Mouse (Mus musculus) liver, embryonic 14.5 days (tissue): ENCODE measurements around the gene Alkbh7. TPM values are rescaled to one million over a fixed set of nuclear protein-coding genes. Genes with fewer than 3 reads are reported as not detected.

Experiments used
- ATAC-seq: fragments of 200-750 bp; cut with Nextera tagmentation; 2 replicates; pipeline ENCODE4 v1.8.0; 2017; ENCODE audit warnings: moderate number of reproducible peaks, mild to moderate bottlenecking, moderate library complexity; ENCODE audit not compliant: insufficient read depth
- DNase-seq, 3 experiments: peaks; one replicate each; pipeline ENCODE4 v3.0.0-alpha.2; 2012 to 2013; ENCODE audit warnings: low read depth in 3 of 3, low spot score in 3 of 3
- H3K27ac ChIP-seq: fragments of 300-500 bp; sonication (generic); 2 replicates; pipeline ENCODE4 v1.5.1; 2014; ENCODE audit warnings: moderate library complexity, mild to moderate bottlenecking, control low read depth, inconsistent platforms
- H3K27me3 ChIP-seq: fragments of 300-500 bp; sonication (generic); 2 replicates; pipeline ENCODE4 v1.6.1; 2014; ENCODE audit warnings: mild to moderate bottlenecking, low read length, moderate library complexity; ENCODE audit not compliant: control insufficient read depth, insufficient read depth
- H3K36me3 ChIP-seq: fragments of 300-500 bp; sonication (generic); replicated peaks from 2 replicates; pipeline ENCODE4 v1.6.1; 2014; ENCODE audit warnings: low read depth; ENCODE audit not compliant: control insufficient read depth, insufficient read depth
- H3K4me1 ChIP-seq, 2 experiments: fragments of 200-500 bp in 1 of 2; fragments of 300-500 bp in 1 of 2; sonication (generic) in 1 of 2; replicated peaks; 2 replicates each; pipeline ENCODE4 v1.6.1; 2012 to 2014; ENCODE audit warnings: antibody characterized with exemption in 1 of 2, inconsistent platforms in 1 of 2, low read length in 1 of 2; ENCODE audit not compliant: control insufficient read depth in 2 of 2, insufficient read depth in 2 of 2
- H3K4me2 ChIP-seq: fragments of 300-500 bp; sonication (generic); 2 replicates; pipeline ENCODE4 v1.6.1; 2014; ENCODE audit warnings: low read depth, mild to moderate bottlenecking, control low read depth, moderate library complexity
- H3K4me3 ChIP-seq, 2 experiments: fragments of 200-500 bp in 1 of 2; fragments of 300-500 bp in 1 of 2; sonication (generic) in 1 of 2; 2 replicates each; pipeline ENCODE4 v1.5.1; 2012 to 2014; ENCODE audit warnings: low read depth in 2 of 2, low read length in 2 of 2, mild to moderate bottlenecking in 2 of 2, control low read depth in 1 of 2, inconsistent platforms in 1 of 2, moderate library complexity in 1 of 2; ENCODE audit not compliant: insufficient read depth in 1 of 2
- H3K9ac ChIP-seq: fragments of 300-500 bp; sonication (generic); replicated peaks from 2 replicates; pipeline ENCODE4 v1.6.1; 2014; ENCODE audit warnings: mild to moderate bottlenecking, control low read depth, moderate library complexity
- H3K9me3 ChIP-seq: fragments of 300-500 bp; sonication (generic); 2 replicates; pipeline ENCODE4 v1.6.1; 2016; ENCODE audit warnings: low read length, mixed read lengths; ENCODE audit not compliant: control insufficient read depth
- CTCF ChIP-seq: IDR thresholded peaks from 2 replicates; pipeline ENCODE4 v1.5.1; 2016; ENCODE audit warnings: antibody characterized with exemption, low read depth, control low read depth
- EP300 ChIP-seq: IDR thresholded peaks from 2 replicates; pipeline ENCODE4 v1.6.1; 2016; ENCODE audit warnings: antibody characterized with exemption, low read depth
- WGBS: fragments of 180-500 bp; shearing (Covaris S2); extraction: QIAGEN DNeasy Blood & Tissue Kit; methylation state at CpG from one replicate; pipeline ENCODE4 v1.1.7; 2014; ENCODE audit not compliant: insufficient replicate concordance; 5-methylcytosine and 5-hydroxymethylcytosine counted together
- polyA plus RNA-seq, 2 experiments: library from polyadenylated mRNA; depleted of rRNA in 1 of 2; stranded (reverse) in 1 of 2; unstranded in 1 of 2; fragments of >200 nt; fragmentation: Nextera tagmentation in 1 of 2; extraction: Ambion mirVana in 1 of 2; gene quantifications; 2 replicates each; pipeline versions ENCODE4 v1.2.1 to v1.2.3; 2012 to 2014

Gene Alkbh7
- polyA plus RNA-seq, 2 experiments = 12.1 to 15.4 TPM

- H3K27me3 ChIP-seq = no peaks in the 10 kb centered on the region
- no peak for DNase-seq
- H3K9ac ChIP-seq = peak within 1 kb of the TSS; percentile 86
- peak within 1 kb of the TSS; percentile 98 for H3K4me2 ChIP-seq
- H3K9me3 ChIP-seq = no peaks in the 10 kb centered on the region
- ATAC-seq = no peak
- H3K27ac ChIP-seq = peak within 1 kb of the TSS; percentile 88
- TF ChIP-seq CTCF (no peak), EP300 (no peak)
- H3K4me1 ChIP-seq = peaks cover 23 to 29% of the 10 kb centered on the region in 2 experiments
- WGBS = under 1% methylated on average over 97 of the region's 99 CpGs
- peaks cover 28% of the 10 kb centered on the region for H3K36me3 ChIP-seq
- H3K4me3 ChIP-seq = peak within 1 kb of the TSS; percentile 90 to 97
These were observed 34.0 kb downstream of the Alkbh7 start, which contains the start of gene Khsrp for GRCm38 (mm10) chr17:57030931-57031660. TSS of gene Khsrp (minus strand) at chr17:57031522.

- H3K9ac ChIP-seq = peak overlapping the region; percentile 84
These were observed 34.7 kb downstream of the Alkbh7 start for GRCm38 (mm10) chr17:57031661-57032420.

GRCm38 (mm10) chr17:57032854-57033253 lies 35.7 kb downstream of the Alkbh7 start:
- peaks cover 12% of the 10 kb centered on the region for H3K36me3 ChIP-seq
- H3K4me1 ChIP-seq = peaks cover 20 to 21% of the 10 kb centered on the region in 2 experiments
- H3K9me3 ChIP-seq = no peaks in the 10 kb centered on the region
- H3K27ac ChIP-seq = peak overlapping the region; percentile 88
- peak overlapping the region; percentile 84; the same call in 1 of the 2 replicates for H3K9ac ChIP-seq
- no peak for ATAC-seq
- H3K4me2 ChIP-seq = peak overlapping the region; percentile 94
- no peak for DNase-seq
- TF ChIP-seq CTCF (0 out of 2 replicates have a peak, but pooled peaks have one; percentile 31), EP300 (no peak)
- H3K27me3 ChIP-seq = no peaks in the 10 kb centered on the region
- peak overlapping the region in 1 of 2 experiments; percentile 61; a peak in 2 of 4 replicates for H3K4me3 ChIP-seq
- WGBS = 74% methylated on average over 4 of the region's 4 CpGs

More at GRCm38 (mm10) chr17:57031661-57032420, 34.7 kb downstream of the Alkbh7 start:
- peak overlapping the region; percentile 65 to 90 for H3K4me3 ChIP-seq
- H3K9me3 ChIP-seq = no peaks in the 10 kb centered on the region
- H3K4me2 ChIP-seq = peak overlapping the region; percentile 94
- ATAC-seq = peak; percentile 85
- H3K4me1 ChIP-seq = peaks cover 23 to 27% of the 10 kb centered on the region in 2 experiments
- no peaks in the 10 kb centered on the region for H3K27me3 ChIP-seq
- peaks cover 21% of the 10 kb centered on the region for H3K36me3 ChIP-seq
- DNase-seq = peak; percentile 100
- WGBS = under 1% methylated on average over 38 of the region's 38 CpGs
- TF ChIP-seq CTCF = no peak
- peak; percentile 53 for TF ChIP-seq EP300
- peak overlapping the region; percentile 88 for H3K27ac ChIP-seq

- Histone ChIP-seq H3K4me2 (no peak overlapping the region), H3K9ac (no peak overlapping the region), H3K4me1 (no peaks in the 10 kb centered on the region), H3K4me3 (no peak overlapping the region), H3K27ac (no peak overlapping the region), H3K36me3 (no peaks in the 10 kb centered on the region), H3K27me3 (no peaks in the 10 kb centered on the region), H3K9me3 (no peaks in the 10 kb centered on the region)
- ATAC-seq (no peak), DNase-seq (no peak)
- WGBS = 29% methylated on average over 8 of the region's 8 CpGs
- no peak for TF ChIP-seq EP300
- peak; percentile 61 for TF ChIP-seq CTCF
These were observed 41.8 kb downstream of the Alkbh7 start for GRCm38 (mm10) chr17:57038978-57039377.

- ATAC-seq (no peak), DNase-seq (no peak)
- H3K4me1 ChIP-seq = no peaks in the 10 kb centered on the region
- TF ChIP-seq EP300 (no peak), CTCF (no peak)
- no peak within 1 kb of the TSS for H3K4me3 ChIP-seq
- H3K9ac ChIP-seq = no peak within 1 kb of the TSS
- no peaks in the 10 kb centered on the region for H3K36me3 ChIP-seq
- H3K4me2 ChIP-seq = no peak within 1 kb of the TSS
- H3K27me3 ChIP-seq = no peaks in the 10 kb centered on the region
- 50% methylated on average over 8 of the region's 8 CpGs for WGBS
- no peak within 1 kb of the TSS for H3K27ac ChIP-seq
- H3K9me3 ChIP-seq = no peaks in the 10 kb centered on the region
These were observed 44.4 kb downstream of the Alkbh7 start, which contains the start of gene Slc25a41 for GRCm38 (mm10) chr17:57041554-57041953. TSS of gene Slc25a41 (minus strand) at chr17:57041654.
